Mouse (Mus musculus) lung, postnatal 0 days (tissue): Measurements from ENCODE around the gene Capza2.
A peak's percentile ranks its signal among the peaks of the same experiment; 100 is the strongest.

Experiments
- CTCF ChIP-seq: IDR thresholded peaks from 2 replicates; pipeline ENCODE4 v1.5.1; 2016; ENCODE audit warnings: antibody characterized with exemption, mild to moderate bottlenecking
- EP300 ChIP-seq: IDR thresholded peaks from 2 replicates; pipeline ENCODE4 v1.6.1; 2016; ENCODE audit warnings: antibody characterized with exemption, mild to moderate bottlenecking, control low read depth

GRCm38 (mm10) chr6:17589049-17589952 lies 46.7 kb upstream of the Capza2 start:
- TF ChIP-seq CTCF (peak; percentile 92), EP300 (no peak)
